Comparison of ENCODE assay signal across 1 mouse cellular context in the genomic region with DNA sequence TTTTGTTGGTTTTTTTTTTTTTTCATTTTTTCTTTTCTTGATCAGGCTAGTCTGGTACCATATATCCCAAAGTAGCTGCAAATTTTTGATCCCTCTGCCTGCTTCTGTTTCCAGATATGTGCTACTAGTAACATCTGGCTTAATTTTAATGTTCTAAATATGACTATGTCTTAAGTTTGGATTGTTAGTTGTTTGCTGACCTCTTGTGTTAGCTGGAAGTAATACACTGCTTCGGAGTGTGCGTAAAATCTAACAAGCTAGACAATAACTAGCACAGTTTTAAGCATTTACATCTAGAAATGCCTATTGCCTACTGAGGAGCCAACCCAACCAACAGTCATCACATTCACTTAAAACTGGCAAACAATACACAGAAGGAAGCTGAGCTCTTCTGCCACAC.
TF ChIP-seq lines count a peak whose summit lies in the region.

No protein-coding gene starts in this region.

TF ChIP-seq in MEL, 35 proteins besides CTCF, POLR2A, EP300 and RAD21:
- TF ChIP-seq POLR2AphosphoS5 (IDR thresholded peaks at IDR 0.05; ENCODE audit: borderline replicate concordance, low read depth, low read length) (no peak), ZC3H11A (IDR thresholded peaks at IDR 0.05; ENCODE audit: low read depth, low read length) (0 out of 2 replicates have a peak, but pooled peaks have one; percentile 10), ZNF384 (IDR thresholded peaks at IDR 0.05; ENCODE audit: low read depth, low read length) (0 out of 2 replicates have a peak, but pooled peaks have one; percentile 27), SMC3 (IDR thresholded peaks at IDR 0.05; ENCODE audit: low read depth, low read length) (peak; percentile 29; the same call in 1 of the 2 replicates), MYC (IDR thresholded peaks at IDR 0.05; ENCODE audit: low read depth, low read length) (no peak)
TF ChIP-seq in MEL: peak in this region for 3.
